Mouse (Mus musculus) heart, adult 11 months (tissue): ENCODE data around the gene Gm11627.

Experiments
- DNase-seq: peaks from one replicate; pipeline ENCODE4 v3.0.0; 2022

The Gm11627 gene

DNA sequence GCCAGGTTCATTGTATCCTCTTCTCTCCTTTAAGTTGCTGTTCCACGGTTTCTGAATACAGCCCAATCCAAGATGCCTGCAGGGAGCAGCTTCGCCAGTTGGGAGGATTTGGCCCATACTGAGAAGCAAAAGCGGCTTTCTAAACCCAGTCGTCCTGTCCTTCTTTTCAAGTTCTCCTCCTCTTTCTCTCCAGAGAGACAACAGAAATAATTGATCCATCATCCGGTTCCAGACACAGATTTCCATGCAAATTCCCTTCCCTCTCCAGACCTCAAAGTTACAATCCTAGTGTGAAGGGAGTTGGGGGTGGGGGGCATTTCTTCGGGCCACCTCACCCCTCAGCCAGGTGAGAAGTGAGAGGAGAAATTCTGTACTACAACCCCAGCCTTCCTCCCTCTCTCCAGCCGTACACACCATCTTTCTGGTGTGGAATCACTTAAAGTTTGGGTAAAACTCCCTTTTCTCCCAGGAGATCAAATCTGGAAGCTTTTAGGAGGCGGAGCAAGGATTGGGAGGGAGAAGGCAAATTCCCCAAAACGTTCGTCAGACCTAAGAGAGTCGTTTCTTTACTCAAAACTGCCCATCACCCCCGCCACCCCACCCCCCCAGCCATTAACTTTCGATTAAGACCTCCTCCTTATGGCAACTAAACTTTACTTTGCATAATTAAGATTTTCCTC, 23.7 kb upstream of the Gm11627 start:
- peak; percentile 90 for DNase-seq

GRCm38 (mm10) chr11:102599912-102600311, 20.7 kb upstream of the Gm11627 start:
- DNase-seq: no peak

DNA sequence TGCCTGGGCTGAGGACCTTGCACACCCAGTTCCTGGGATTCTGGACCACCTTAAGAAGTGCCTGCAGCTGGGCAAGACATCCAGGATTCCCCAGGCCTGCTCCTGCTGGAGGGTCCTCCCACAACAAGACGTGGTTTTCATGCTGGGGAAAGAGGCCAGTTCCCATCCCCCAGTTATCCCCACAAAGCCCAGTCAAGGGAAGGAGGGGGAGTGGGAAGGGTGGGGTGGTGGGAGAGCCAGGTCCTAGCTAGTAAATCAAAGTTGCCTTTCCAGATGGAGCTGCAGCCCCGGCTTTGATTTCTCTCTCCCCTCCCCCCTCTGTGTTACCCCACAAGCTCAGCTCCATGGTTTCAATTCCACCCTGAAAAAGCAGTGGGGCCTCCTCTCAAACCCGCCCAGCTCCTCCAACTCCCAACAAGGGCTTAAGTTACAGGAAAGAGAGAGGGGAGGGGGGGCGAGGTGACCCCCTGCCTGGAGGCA, 16.1 kb upstream of the Gm11627 start:
- no peak for DNase-seq

DNA sequence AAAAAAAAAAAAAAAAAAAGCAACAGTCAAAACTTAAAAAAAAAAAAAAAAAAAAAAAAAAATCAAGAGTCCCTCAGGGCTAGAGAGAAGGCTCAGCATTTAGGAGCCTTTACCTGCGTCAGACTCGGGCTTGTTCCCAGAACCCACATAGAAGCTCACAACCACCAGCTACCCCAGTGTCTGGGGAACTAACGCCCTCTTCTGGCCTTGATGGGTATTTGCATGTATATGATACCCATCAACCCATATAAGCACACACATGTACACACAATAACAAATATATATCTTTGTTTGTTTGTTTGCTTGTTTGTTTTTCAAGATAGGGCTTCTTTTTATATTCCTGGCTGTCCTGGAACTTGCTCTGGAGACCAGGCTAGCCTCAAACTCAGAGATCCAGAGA, 8.3 kb upstream of the Gm11627 start:
- DNase-seq: no peak

GRCm38 (mm10) chr11:102586445-102587130, 7.3 kb upstream of the Gm11627 start:
- DNase-seq: no peak

DNA sequence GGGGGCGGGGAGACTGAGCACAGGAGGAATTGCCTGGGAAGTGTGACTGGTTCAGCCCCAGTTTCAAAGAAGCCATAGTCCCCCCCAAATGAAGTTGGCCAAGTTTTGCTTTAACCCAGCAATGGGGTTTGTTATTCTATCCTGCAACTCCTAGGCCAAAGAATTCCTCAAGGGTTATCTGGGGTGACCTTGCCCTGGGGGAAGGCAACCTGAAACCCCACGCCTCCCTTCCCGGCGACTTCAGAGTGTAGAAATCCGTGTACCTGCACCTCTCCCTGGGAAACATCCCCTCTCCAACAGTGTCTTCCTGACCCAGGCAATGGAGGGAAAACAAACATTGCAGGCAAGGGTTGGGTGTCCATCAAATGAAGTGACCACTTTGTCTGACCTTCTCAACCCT, 3.5 kb upstream of the Gm11627 start:
- DNase-seq: no peak

DNA sequence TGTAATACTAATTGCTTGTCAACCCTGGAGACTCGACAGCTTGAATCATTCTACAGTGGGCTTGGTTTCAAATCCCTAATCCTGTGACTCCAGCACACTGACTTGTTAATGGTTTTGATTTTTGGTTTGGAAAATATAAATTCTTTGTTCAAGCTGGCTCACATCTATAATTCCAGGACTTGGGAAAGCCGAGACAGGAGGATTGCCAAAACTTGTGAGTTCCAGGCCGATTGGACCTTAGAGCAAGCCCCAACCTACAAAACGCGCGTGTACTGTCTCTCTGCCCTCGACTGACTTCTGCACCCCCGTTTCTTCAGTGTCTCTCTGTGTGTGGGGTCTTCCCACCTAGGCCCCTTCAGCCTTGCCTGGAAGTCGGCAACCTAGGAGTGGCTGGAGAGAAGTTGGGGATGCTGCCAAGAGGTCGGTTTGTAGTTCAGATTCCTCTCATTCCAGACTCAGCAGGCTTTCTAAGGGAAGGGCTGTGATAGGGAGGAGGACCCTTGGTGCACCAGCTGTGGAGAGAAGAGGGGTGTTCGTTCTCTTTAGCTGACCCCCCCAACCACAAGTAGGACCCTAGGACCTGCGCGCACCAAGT, 2.9 kb upstream of the Gm11627 start:
- DNase-seq: no peak

DNA sequence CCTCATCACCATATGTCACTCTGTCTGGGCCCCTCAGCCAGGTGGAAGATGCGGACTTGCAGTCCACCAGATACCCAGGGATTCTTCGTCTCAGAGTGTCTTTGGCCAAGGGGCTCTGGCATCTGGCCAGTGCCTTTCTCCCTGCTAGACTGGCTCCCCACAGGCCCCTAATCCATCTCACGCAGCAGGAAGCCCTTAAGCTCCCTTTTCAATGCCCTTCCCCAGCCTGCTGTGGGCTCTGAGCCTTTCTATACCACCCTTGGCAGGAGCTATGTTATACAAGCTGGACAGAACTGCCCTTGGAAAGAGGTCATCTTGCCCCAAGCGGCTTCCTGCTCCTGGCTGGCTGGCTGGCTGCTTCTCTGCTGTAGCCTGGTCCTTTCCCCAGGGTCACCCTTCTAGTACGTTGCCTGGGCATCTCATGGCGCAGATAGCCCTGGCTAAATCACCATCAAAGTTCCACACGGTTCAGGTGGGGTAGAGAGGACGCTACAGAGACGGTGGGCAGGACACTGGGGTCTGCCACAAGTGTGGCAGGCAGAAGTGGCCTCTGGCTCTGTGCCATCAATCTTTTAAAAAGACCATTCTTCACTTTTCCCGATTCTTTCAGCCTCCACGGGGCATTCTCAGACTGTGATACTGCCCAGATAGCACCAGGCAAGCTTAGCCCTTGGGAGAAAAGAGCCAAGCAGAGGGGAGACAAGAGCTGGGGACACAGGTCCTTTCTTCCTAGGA, 2.2 kb upstream of the Gm11627 start:
- peak; percentile 91 for DNase-seq

GRCm38 (mm10) chr11:102580034-102580330, 721 bp upstream of the Gm11627 start:
- no peak for DNase-seq

DNA sequence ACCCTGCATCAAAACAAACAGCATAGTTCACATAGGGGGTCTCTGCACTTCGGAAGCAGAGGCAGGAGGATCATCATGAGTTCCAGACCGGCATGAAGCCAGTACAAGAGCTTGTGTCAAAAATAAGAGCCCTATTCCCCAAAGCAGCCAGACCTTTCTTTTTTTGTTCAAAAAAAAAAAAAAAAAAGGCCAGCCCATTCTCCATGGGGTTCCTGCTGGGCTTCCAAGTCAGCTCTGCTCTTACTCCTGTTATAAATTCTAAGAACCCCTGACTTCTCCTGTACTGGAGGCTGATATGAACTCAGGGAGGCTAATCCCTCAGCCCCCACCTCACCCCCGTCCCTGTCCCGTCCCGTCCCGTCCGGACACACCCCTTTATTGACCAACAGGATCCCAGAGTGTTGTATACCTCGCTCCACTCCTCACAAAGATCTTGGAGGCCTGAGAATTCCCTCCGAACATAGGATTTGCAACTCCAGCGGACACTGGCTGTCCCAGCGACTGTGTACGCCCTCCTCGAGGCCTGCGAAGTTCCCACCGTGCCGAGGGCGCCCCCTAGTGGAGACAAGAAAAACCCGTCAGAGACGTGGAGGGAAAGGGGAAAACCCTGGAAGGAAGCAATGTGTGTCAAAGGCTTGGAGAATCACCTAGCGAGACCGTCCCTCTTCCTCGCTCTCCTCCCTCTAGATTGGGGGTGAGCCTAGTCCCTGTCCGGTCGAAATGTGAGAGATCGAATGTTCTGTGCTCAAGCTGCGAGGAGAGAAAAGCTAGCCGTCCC, 731 bp downstream of the Gm11627 start:
- peak; percentile 95 for DNase-seq

GRCm38 (mm10) chr11:102576050-102576754, 3.1 kb downstream of the Gm11627 start:
- no peak for DNase-seq

- DNase-seq: no peak
Observed at GRCm38 (mm10) chr11:102575034-102575433, 4.2 kb downstream of the Gm11627 start.

GRCm38 (mm10) chr11:102572866-102573663, 6.2 kb downstream of the Gm11627 start:
- DNase-seq: peak; percentile 95

DNA sequence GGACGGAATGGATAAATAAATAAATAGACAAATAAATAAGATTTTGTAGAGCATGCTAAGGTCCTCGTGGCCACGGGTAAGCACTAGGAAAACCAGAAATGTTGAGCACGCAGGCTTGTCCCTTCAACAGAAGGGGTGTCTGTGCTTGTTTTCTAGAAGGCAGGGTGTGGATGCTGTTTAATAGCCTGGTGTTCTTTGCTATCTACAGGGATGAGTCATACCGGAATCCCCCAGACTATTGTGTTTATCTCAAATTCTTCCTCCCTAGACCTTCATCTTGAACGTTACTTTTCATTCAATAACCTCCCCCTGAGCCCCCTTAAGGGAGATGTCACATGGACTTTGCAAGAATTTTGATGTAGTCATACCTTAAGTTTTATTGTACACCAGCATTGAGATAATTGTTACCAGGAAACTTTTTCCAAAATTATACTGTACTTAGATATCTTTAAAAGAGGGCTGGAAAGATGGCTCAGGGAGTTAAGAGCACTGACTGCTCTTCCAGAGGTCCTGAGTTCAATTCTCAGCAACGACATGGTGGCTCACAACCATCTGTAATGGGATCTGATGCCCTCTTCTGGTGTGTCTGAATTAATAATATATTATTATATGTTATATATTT, 10.4 kb downstream of the Gm11627 start:
- no peak for DNase-seq

DNA sequence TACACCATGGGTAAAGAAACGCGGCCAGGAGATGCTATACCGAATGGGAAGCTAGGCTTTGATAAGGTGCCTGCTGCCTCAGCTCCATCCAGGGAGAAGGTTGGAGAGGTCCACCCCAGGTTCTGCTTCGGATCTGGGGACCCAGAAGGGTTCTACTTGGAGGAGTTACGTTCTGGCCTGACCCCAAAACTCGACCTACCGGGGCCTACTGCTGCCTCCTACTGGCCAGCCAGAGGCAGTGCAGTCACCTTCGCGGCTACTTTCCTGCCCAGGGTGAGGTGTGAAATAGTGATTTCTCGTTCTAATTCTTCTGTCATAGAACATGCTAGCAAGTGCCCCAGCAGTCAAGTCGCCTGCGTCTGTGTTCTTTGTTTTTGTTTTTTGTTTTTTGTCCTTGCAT, 11.1 kb downstream of the Gm11627 start:
- no peak for DNase-seq

DNA sequence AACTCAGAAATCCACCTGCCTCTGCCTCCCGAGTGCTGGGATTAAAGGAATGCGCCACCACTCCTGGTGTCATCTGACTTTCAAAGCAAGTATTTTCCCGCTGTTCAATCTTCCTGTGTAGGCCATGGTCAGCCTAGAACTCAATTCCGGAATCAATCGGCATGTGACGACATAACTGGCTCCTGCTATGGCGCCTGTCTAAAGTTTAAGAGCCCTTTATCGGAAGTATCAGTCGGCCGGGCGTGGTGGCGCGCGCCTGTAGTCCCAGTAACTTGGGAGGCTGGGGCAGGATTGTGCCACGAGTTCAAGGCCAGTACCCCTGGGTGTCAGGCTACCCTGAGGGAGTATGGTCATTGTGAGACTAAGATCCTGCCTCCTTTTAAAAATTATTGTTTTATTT, 11.5 kb downstream of the Gm11627 start:
- no peak for DNase-seq

GRCm38 (mm10) chr11:102567157-102567556, 12.1 kb downstream of the Gm11627 start:
- no peak for DNase-seq

- DNase-seq: no peak
Observed at GRCm38 (mm10) chr11:102566290-102566689, 13.0 kb downstream of the Gm11627 start.

DNA sequence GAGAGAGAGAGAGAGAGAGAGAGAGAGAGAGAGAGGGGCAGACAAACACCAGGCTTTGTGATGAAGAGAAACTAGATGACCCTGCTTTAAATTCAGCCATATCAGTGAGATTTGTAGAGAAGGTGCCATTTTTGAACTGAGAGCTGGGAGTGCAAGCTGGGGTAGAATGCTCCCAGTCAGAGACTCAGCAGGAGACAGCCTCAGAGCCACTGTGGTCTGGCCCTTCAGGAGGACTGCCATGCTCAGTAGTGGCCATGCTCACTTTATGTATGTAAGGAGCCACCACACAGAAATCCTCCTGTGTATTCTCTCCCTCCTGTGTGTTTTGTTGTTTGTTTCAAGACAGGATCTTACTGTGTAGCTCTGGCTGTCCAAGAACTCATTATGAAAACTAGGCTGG, 13.5 kb downstream of the Gm11627 start:
- no peak for DNase-seq

DNA sequence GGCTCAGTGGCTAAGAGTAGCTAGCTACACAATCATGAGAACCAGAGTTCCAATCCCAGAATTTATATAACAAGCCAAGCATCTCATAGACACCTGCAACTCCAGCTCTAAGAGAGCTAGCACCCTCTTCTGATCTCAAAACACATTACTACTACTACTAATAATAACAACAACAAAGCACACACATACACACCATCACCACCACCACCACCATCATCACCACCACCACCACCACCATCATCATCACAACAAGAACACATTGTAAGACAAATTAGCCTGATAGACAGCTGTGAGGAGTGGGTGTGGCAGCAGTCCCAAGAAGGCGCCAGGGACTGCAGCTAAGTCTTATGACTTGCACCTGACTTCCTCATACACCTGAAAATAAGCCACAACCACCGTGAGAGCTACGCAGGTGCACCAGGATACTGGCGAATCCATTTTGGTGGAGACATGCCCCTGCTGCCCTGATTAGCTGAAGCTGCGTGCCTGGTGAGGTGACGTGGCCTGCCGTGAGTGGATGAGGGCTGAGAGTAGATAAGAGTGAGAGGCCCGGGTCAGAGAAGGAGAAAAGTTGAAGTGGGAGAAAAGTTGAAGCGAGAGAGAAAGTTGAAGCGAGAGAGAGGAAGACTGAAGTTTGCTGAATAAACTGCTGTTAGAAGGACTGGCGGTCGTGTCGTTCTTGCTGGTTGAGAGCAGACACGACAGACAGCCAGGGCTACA, 14.1 kb downstream of the Gm11627 start:
- peak; percentile 71 for DNase-seq
